Mouse (Mus musculus) cerebellum, postnatal 25 days (tissue): ENCODE measurements around the gene Rab5c.

ENCODE experiments used
- DNase-seq, 2 experiments: peaks; one replicate each; pipeline ENCODE4 v3.0.0; 2021; ENCODE audit warnings: mixed read lengths in 2 of 2

The Rab5c gene

DNA sequence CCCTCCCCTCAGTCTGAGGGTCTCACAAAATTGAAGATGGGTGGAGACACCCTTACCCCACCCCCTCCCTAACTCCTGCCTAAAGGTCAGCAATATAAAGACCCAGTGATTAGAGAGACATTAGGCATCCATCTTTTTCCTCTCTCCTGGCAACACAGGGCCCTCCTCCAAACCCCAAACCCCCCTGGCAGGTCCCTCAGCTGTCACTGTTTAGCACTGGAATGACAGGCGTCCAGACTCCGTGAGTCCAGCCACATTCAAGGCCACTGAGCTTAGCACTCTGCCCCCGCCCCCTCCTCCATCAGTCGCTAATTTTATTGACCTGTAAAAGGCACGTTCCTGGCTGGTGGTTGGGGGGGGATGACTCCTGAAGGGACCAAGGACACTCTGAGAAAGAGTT lies 44.9 kb downstream of the Rab5c start:
- DNase-seq: no peak

- DNase-seq: peak in 1 of 2 experiments; percentile 46
Measured at GRCm38 (mm10) chr11:100692164-100692616, 45.8 kb downstream of the Rab5c start, which contains the start of gene Zfp385c. TSS of gene Zfp385c (minus strand) at chr11:100692455.

DNA sequence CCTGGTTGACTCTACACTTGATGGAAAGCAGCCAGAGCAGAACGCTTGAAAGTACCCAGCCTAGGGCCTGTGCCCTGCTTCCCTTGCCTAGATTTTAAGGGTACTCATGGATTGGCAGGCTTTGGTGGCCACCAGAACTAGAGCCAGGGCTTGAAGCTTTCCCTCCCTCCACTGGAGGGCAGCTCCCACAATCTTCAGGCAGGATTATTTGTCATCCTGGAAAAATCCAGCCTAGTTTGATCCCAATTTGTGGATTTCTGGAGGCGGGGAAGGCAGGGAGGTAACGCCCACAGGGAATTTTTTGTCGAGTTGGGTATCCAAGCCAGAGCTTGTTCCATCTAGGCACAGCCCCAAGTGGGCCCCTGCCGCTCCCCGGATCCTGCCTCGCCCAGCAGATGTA lies 47.6 kb downstream of the Rab5c start:
- no peak for DNase-seq

- no peak for DNase-seq
Measured at GRCm38 (mm10) chr11:100688443-100688842, 49.6 kb downstream of the Rab5c start.

GRCm38 (mm10) chr11:100687265-100687664 lies 50.8 kb downstream of the Rab5c start:
- no peak for DNase-seq

DNA sequence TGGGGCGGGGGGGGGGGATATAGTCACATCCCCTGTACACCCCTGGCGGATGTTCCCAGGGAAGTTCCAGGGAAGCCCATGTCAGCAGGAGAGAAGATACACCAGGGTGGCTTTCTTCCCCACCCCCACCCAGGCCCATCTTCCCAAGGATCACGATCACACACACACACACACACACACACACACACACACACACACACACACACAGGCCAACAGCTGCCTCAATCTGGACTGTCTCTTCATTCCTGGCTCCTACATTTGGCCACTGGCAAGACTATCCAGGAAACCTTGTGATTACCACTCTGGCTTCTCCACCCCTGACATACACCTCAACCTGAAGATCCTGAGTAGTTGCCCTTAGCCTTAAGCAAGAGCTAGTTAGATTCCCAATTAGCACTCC lies 52.6 kb downstream of the Rab5c start:
- no peak for DNase-seq

GRCm38 (mm10) chr11:100684084-100684483 lies 53.9 kb downstream of the Rab5c start:
- no peak for DNase-seq

DNA sequence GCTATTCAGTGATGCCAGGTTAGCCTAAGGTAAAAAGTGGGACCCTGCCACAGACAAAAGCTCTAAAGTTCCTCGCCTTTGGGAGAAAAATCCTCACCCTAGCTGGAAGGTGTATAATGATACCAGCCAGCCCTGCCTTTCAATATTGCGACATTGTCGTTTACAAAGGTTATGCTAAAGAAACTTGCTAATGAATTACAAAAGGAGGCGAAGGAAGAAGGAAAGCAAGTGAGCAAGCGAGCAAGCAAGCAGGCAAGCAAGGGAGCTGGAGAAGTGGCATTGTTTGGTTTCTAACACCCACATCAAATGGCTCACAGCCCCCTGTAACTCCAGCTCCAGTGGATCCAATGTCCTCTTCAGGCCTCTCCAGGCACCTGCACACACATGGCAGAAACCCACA lies 55.5 kb downstream of the Rab5c start:
- no peak for DNase-seq

DNA sequence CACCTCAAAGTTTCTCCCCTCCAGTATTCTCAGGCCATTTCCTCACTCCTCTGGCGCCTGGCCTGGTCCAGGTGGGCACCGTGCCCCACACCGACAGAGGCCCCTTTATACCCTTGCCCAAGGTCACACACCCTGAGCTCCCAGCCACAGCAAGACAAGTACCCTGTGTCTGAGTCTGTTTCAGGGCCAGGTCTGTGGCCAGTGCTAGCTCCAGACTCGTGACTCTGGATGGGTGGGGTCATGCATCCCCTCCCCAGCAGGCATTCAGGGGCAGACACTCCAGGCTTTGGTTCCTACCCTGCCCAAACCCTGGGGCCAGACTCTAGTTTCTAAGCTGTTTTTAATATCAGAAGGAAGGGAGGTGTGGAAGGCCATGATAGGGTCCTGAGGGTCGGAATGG lies 56.2 kb downstream of the Rab5c start:
- peak in 1 of 2 experiments; percentile 18 for DNase-seq

DNA sequence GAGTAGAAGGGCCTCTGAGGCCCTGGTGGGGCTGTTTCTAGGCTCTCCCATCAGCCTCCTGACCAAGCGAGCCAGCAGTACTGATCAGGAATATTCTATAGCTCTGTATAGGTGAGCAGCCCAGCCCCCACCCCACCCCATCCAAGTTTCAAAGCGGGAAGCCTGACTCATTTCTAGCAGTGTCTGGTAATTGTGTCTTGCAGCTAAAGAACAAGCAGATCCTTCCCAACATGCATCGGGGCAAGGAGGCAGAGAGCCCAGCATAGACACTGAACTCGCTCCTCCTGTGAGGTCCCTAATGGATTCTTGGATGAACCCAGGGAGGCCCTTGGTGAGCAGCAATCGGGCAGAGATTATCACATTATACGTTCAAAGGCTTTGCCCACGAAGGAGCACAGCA lies 60.2 kb downstream of the Rab5c start:
- DNase-seq: no peak

DNA sequence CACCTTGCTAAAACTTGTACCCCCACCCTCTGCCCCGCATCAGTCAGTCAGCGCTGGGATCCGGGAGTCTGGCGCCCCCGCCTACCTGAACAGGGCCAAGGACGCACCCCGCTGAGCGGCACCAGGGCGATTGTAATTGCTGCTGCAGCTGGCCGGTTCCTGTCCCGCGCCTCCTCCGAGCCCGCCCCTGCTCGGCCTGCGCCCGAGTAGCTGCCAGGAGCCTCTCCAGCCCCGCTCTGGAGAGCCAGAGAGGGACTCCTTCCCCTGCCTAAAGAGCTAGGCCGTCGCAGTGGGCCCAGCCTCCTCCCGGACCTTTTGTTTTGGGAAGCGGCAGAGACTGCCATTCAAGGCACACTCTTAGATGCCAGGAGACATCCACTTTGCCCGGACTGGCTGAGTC lies 64.8 kb downstream of the Rab5c start:
- DNase-seq: peak; percentile 32 to 49

DNA sequence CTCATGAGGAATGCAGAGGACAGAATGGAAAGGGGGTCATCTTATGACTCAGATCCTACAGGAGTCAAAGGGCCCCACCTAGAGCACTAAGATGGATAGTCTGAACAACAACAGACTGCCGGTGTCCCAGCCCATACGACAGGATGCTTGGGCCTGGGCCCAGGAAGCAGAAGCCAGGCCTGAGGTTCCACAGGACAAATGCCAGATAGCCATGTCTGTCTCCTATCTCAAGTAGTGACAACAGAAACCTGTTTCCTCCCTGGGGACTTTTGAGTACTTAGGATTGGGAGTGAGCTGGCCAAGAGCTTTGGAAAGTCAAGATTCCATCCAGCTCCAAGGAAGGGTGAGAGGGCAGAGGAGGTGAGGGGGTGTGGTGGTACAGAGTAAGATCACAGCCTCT lies 66.1 kb downstream of the Rab5c start:
- peak; percentile 42 to 53 for DNase-seq

GRCm38 (mm10) chr11:100671049-100671448 lies 67.0 kb downstream of the Rab5c start:
- DNase-seq: no peak
